Mouse (Mus musculus): ENCODE measurements around the gene Olfr347. TPM values are rescaled to one million over a fixed set of nuclear protein-coding genes. Genes with fewer than 3 reads are reported as not detected.

Gene Olfr347
- not detected for polyA plus RNA-seq (2017; shearing (Covaris generic))

DNA sequence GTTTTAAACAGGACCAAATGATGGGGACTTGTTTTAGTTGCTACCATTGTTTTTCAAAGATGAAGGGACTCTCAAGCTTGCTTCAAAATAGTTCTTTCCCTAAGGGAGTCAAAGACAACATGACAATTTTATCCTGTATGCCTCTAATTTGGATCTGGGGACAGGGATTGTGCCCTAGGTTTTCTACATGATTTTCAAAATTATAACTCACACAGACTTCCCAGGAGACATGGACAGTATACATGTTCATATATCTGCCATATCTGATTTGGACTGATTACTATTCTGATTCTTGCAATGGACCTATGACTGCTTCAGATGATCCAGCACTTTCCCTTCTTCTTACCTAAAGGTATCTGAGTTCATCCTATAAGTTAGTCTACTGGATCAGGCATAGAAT lies at the start of gene Olfr347:
TSS of gene Olfr347 (plus strand) at position 301 of the 400 bp plus-strand sequence.
- no peak for ATAC-seq

DNA sequence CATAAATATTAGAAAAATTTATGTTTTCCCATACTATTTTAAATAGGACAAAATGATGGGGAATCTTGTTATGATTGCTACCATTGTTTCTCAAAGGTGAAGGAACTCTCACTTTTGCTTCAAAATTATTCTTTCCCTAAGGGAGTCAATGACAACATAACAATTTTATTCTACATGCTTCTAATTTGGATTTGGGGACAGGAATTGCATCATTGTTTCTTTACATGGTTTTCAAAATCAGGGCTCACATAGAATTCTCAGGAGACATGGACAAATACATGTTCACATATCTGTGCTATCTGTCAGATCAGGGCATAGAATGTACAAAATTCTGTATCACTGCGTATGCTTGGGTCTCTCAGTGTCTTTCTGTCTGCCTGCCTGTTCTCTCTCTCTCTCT lies 46.2 kb upstream of the Olfr347 start, which contains the start of gene Olfr346:
TSS of gene Olfr346 (plus strand) at position 301 of the 400 bp plus-strand sequence.
- ATAC-seq = no peak

DNA sequence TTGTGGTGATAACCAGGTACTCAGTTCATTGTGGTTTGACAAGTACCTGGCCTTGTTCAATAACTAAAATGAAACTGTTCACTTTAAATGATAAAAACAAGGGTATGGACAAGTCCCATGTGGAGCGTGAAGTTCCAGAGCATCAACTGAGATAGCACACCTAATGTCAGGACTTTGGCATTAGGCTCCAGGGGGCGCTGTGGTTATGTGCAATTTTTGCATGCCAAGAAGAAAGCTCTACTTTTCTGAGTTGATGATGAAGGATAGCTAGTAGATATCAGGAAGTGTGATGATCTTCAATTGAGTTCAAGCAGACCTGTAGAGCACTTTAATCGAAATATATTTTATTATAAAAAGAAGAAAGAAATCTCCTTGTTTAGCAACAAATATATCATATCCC lies 4.5 kb downstream of the Olfr347 start:
- no peak for ATAC-seq

DNA sequence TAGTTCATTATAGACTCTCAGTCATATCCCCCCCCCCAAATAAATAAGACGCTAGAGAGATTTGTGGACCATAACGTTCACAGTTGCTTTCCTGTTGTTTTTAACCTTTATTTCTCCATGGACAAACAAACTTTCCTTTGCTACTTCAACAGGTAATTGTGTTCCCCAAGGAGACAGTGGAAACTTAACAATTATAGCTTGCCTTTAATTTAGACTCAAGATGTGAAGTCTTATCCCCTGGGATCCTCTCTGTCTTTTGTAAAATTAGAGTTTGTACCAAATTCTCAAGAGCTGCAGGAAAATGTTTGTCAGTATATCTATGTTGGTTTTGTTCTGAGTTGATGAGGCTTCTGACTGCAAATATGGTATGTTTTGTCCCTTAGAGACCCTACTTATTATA lies 52.3 kb downstream of the Olfr347 start, which contains the start of gene Olfr348:
TSS of gene Olfr348 (plus strand) at position 301 of the 400 bp plus-strand sequence.
- no peak for ATAC-seq

Other genes with a start within 250 kb of the Olfr347 start
- gene Olfr341, start 249.4 kb upstream of the Olfr347 start, polyA plus RNA-seq (2017; shearing (Covaris generic)) = under 1 TPM in 1 of 2 experiments, not detected in 1; 0.07 TPM
- not detected for gene Olfr342, start 206.9 kb upstream of the Olfr347 start, polyA plus RNA-seq (2017; shearing (Covaris generic))
- not detected for gene Olfr344, start 165.2 kb upstream of the Olfr347 start, polyA plus RNA-seq (2017; shearing (Covaris generic))
- gene Olfr345, start 91.9 kb upstream of the Olfr347 start, polyA plus RNA-seq (2017; shearing (Covaris generic)) = not detected
- gene Olfr346, start 46.1 kb upstream of the Olfr347 start, polyA plus RNA-seq (2017; shearing (Covaris generic)) = under 1 TPM in 1 of 2 experiments, not detected in 1; 0.29 TPM
- gene Olfr348, start 52.4 kb downstream of the Olfr347 start, polyA plus RNA-seq (2017; shearing (Covaris generic)) = not detected
- not detected for gene Olfr50, start 58.6 kb downstream of the Olfr347 start, polyA plus RNA-seq (2017; shearing (Covaris generic))
- gene Olfr3, start 85.1 kb downstream of the Olfr347 start, polyA plus RNA-seq (2017; shearing (Covaris generic)) = not detected
- not detected for gene Olfr350, start 114.4 kb downstream of the Olfr347 start, polyA plus RNA-seq (2017; shearing (Covaris generic))
- gene Olfr351, start 130.8 kb downstream of the Olfr347 start, polyA plus RNA-seq (2017; shearing (Covaris generic)) = not detected
- not detected for gene Olfr352, start 136.6 kb downstream of the Olfr347 start, polyA plus RNA-seq (2017; shearing (Covaris generic))
- not detected for gene Olfr353, start 161.0 kb downstream of the Olfr347 start, polyA plus RNA-seq (2017; shearing (Covaris generic))
- not detected for gene Olfr354, start 173.8 kb downstream of the Olfr347 start, polyA plus RNA-seq (2017; shearing (Covaris generic))
- gene Olfr355, start 197.0 kb downstream of the Olfr347 start, polyA plus RNA-seq (2017; shearing (Covaris generic)) = under 1 TPM in 1 of 2 experiments, not detected in 1; 0.15 TPM
- not detected for gene Olfr356, start 205.2 kb downstream of the Olfr347 start, polyA plus RNA-seq (2017; shearing (Covaris generic))

Data from activated CD4-positive, CD25-positive, alpha-beta regulatory T cell, adult 4 months (primary cell).